Mouse (Mus musculus) CH12.LX (cell line): ENCODE measurements around the gene Htra1. TPM values are rescaled to one million over a fixed set of nuclear protein-coding genes. Genes with fewer than 3 reads are reported as not detected.

Source experiments
- DNase-seq: peaks from one replicate; pipeline ENCODE4 v3.0.0-alpha.2; 2013; ENCODE audit errors: extremely low read depth
- H3K27ac ChIP-seq: 2 replicates; pipeline ENCODE4 v1.5.1; 2012; ENCODE audit warnings: low read depth, mild to moderate bottlenecking, control low read depth, moderate library complexity; ENCODE audit not compliant: insufficient read depth
- H3K27me3 ChIP-seq: replicated peaks from 2 replicates; pipeline ENCODE3; 2012; ENCODE audit warnings: inconsistent platforms
- H3K36me3 ChIP-seq, 2 experiments: replicated peaks in 1 of 2; 2 replicates each; pipeline versions ENCODE3 to v1.6.1; 2012; ENCODE audit warnings: inconsistent platforms in 1 of 2, low read length in 1 of 2, mild to moderate bottlenecking in 1 of 2, mixed read lengths in 1 of 2, moderate library complexity in 1 of 2; ENCODE audit not compliant: control insufficient read depth in 1 of 2, insufficient read depth in 1 of 2
- H3K4me1 ChIP-seq, 2 experiments: 2 replicates each; pipeline ENCODE4 v1.6.1; 2012; ENCODE audit warnings: inconsistent platforms in 1 of 2, moderate library complexity in 1 of 2; ENCODE audit not compliant: insufficient read depth in 2 of 2, control insufficient read depth in 1 of 2
- H3K4me2 ChIP-seq: 2 replicates; pipeline ENCODE4 v1.6.1; 2012; ENCODE audit warnings: low read depth, mild to moderate bottlenecking, control low read depth; ENCODE audit not compliant: poor library complexity, insufficient read depth, severe bottlenecking
- H3K4me3 ChIP-seq, 3 experiments: fragments of 150-350 bp in 1 of 3; sonication (generic) in 1 of 3; replicated peaks in 1 of 3; 2 replicates each; pipeline versions ENCODE3 to v1.5.1; 2011 to 2012; ENCODE audit warnings: low read depth in 2 of 3, low read length in 2 of 3, mild to moderate bottlenecking in 2 of 3, moderate library complexity in 2 of 3, control low read depth in 1 of 3, improper control_type of control experiment in 1 of 3, inconsistent platforms in 1 of 3, mixed read lengths in 1 of 3; ENCODE audit not compliant: poor library complexity in 1 of 3
- H3K79me2 ChIP-seq: replicated peaks from 2 replicates; pipeline ENCODE4 v1.6.1; 2012; ENCODE audit warnings: mild to moderate bottlenecking, moderate library complexity; ENCODE audit not compliant: control insufficient read depth, poor library complexity, insufficient read depth, severe bottlenecking; ENCODE audit errors: extremely low read depth
- H3K9ac ChIP-seq: 2 replicates; pipeline ENCODE4 v1.6.1; 2012; ENCODE audit warnings: low read depth, mild to moderate bottlenecking, control low read depth, moderate library complexity; ENCODE audit not compliant: insufficient read depth
- H3K9me3 ChIP-seq: replicated peaks from 2 replicates; pipeline ENCODE3; 2012; ENCODE audit warnings: low read length, inconsistent platforms, mixed read lengths
- CHD2 ChIP-seq: IDR thresholded peaks from 2 replicates; pipeline ENCODE4 v1.6.1; 2011; ENCODE audit warnings: low read length, improper control_type of control experiment
- CTCF ChIP-seq, 2 experiments: IDR thresholded peaks in 1 of 2; conservative IDR thresholded peaks in 1 of 2; 2 replicates each; pipeline ENCODE4 v1.5.1; 2011 to 2012; ENCODE audit warnings: low read depth in 2 of 2, low read length in 2 of 2, improper control_type of control experiment in 1 of 2, inconsistent platforms in 1 of 2, mild to moderate bottlenecking in 1 of 2, moderate library complexity in 1 of 2
- ELF1 ChIP-seq: IDR thresholded peaks from 2 replicates; pipeline ENCODE4 v1.6.1; 2014; ENCODE audit warnings: low read depth, mild to moderate bottlenecking, inconsistent platforms, low read length, improper control_type of control experiment
- ETS1 ChIP-seq: conservative IDR thresholded peaks from 2 replicates; pipeline ENCODE4 v1.6.1; 2012; ENCODE audit warnings: low read depth, mild to moderate bottlenecking, inconsistent platforms, low read length, improper control_type of control experiment, moderate library complexity
- HCFC1 ChIP-seq: IDR thresholded peaks from 2 replicates; pipeline ENCODE4 v1.6.1; 2012; ENCODE audit warnings: low read depth, mild to moderate bottlenecking, inconsistent platforms, low read length, improper control_type of control experiment
- JUN ChIP-seq: IDR thresholded peaks from 2 replicates; pipeline ENCODE4 v1.6.1; 2011; ENCODE audit warnings: low read depth, mild to moderate bottlenecking, low read length, improper control_type of control experiment, moderate library complexity; ENCODE audit not compliant: insufficient read depth
- JUND ChIP-seq: conservative IDR thresholded peaks from 2 replicates; pipeline ENCODE4 v1.6.1; 2011; ENCODE audit warnings: low read depth, low read length, improper control_type of control experiment
- KAT2A ChIP-seq: IDR thresholded peaks from 2 replicates; pipeline ENCODE4 v1.6.1; 2012; ENCODE audit warnings: low read length, improper control_type of control experiment, inconsistent platforms; ENCODE audit not compliant: insufficient replicate concordance
- MAFK ChIP-seq: IDR thresholded peaks from 2 replicates; pipeline ENCODE4 v1.6.1; 2011; ENCODE audit warnings: low read length, improper control_type of control experiment; ENCODE audit not compliant: insufficient replicate concordance
- MAX ChIP-seq: IDR thresholded peaks from 2 replicates; pipeline ENCODE4 v1.6.1; 2011; ENCODE audit warnings: low read length, improper control_type of control experiment
- MAZ ChIP-seq: IDR thresholded peaks from 2 replicates; pipeline ENCODE4 v1.6.1; 2012; ENCODE audit warnings: low read depth, mild to moderate bottlenecking, inconsistent platforms, low read length, improper control_type of control experiment, moderate library complexity
- MEF2A ChIP-seq: IDR thresholded peaks from 2 replicates; pipeline ENCODE4 v1.6.1; 2014; ENCODE audit warnings: low read depth, mild to moderate bottlenecking, inconsistent platforms, low read length, improper control_type of control experiment, borderline replicate concordance
- NELFE ChIP-seq: IDR thresholded peaks from 2 replicates; pipeline ENCODE4 v1.6.1; 2011; ENCODE audit warnings: low read depth, low read length, improper control_type of control experiment
- NRF1 ChIP-seq: IDR thresholded peaks from 2 replicates; pipeline ENCODE4 v1.6.1; 2014; ENCODE audit warnings: low read depth, mild to moderate bottlenecking, inconsistent platforms, low read length, improper control_type of control experiment, moderate library complexity
- PAX5 ChIP-seq: IDR thresholded peaks from 2 replicates; pipeline ENCODE4 v1.6.1; 2012; ENCODE audit warnings: low read length, inconsistent platforms, mixed read lengths
- POLR2A ChIP-seq: IDR thresholded peaks from 2 replicates; pipeline ENCODE4 v1.6.1; 2011; ENCODE audit warnings: low read depth, mild to moderate bottlenecking, improper control_type of control experiment, low read length
- RCOR1 ChIP-seq: conservative IDR thresholded peaks from 2 replicates; pipeline ENCODE4 v1.6.1; 2012; ENCODE audit warnings: low read depth, mild to moderate bottlenecking, inconsistent platforms, low read length, improper control_type of control experiment
- TCF12 ChIP-seq: IDR thresholded peaks from 2 replicates; pipeline ENCODE4 v1.6.1; 2014; ENCODE audit warnings: low read depth, mild to moderate bottlenecking, inconsistent platforms, low read length, improper control_type of control experiment
- UBTF ChIP-seq: IDR thresholded peaks from 2 replicates; pipeline ENCODE4 v1.6.1; 2012; ENCODE audit warnings: low read depth, mild to moderate bottlenecking, inconsistent platforms, low read length, improper control_type of control experiment, moderate library complexity
- USF1 ChIP-seq: IDR thresholded peaks from 2 replicates; pipeline ENCODE4 v1.6.1; 2014; ENCODE audit warnings: low read depth, mild to moderate bottlenecking, inconsistent platforms, low read length, improper control_type of control experiment
- ZKSCAN1 ChIP-seq: IDR thresholded peaks from 2 replicates; pipeline ENCODE4 v1.6.1; 2012; ENCODE audit warnings: low read depth, inconsistent platforms, low read length, improper control_type of control experiment, borderline replicate concordance
- dilution Hi-C: fragments of 300-500 bp; cut with MboI; formaldehyde crosslinking; loops from 2 replicates; pipeline ENCODE4 v1.14.3; 2020; ENCODE audit warnings: low sequenced_read_pairs; ENCODE audit not compliant: extremely low pct_unique_long_range_greater_than_20kb, extremely low pct_ligation_motif_present
- in situ Hi-C: fragments of 300-500 bp; cut with MboI; formaldehyde crosslinking; loops from 3 replicates; pipeline ENCODE4 v1.14.3; 2019; ENCODE audit warnings: low sequenced_read_pairs, low pct_ligation_motif_present, low pct_unique_long_range_greater_than_20kb, mixed read lengths
- polyA plus RNA-seq: library from polyadenylated mRNA; unstranded; fragments of >175 nt; gene quantifications from 2 replicates; pipeline ENCODE4 v1.2.1, GENCODE M21; 2012; ENCODE audit warnings: low read depth; ENCODE audit not compliant: insufficient read length
- total RNA-seq, 2 experiments: library from RNA; depleted of rRNA; stranded (reverse); fragments of 300-350 nt in 1 of 2; fragments of >200 nt in 1 of 2; gene quantifications; 2 replicates each; pipeline ENCODE4 v1.2.3; 2012 to 2014

Htra1 gene
- total RNA-seq (2012; rRNA removed) (not detected in 2 replicates), total RNA-seq (2014; rRNA removed) (not detected in 2 replicates), polyA plus RNA-seq (not detected in 2 replicates)

GRCm38 (mm10) chr7:130935793-130936471, at the start of gene Htra1:
Gene Htra1 (plus strand): TSS chr7:130936111.
- Histone ChIP-seq H3K36me3 (no peaks in the 10 kb centered on the region), H3K9me3 (peaks cover 4% of the 10 kb centered on the region), H3K79me2 (no peaks in the 10 kb centered on the region), H3K4me2 (no peak within 1 kb of the TSS)
- in situ Hi-C loops (no loop called here), dilution Hi-C loops (no loop called here)
- no peak for DNase-seq
- no peak for TF ChIP-seq HCFC1
- TF ChIP-seq UBTF: no peak
- TF ChIP-seq ZKSCAN1: no peak
- no peak for TF ChIP-seq CHD2
- no peak for TF ChIP-seq POLR2A
- TF ChIP-seq RCOR1: no peak
- TF ChIP-seq JUND: no peak
- no peak for TF ChIP-seq ETS1
- no peak for TF ChIP-seq MEF2A
- TF ChIP-seq CTCF (conservative IDR thresholded peaks at IDR 0.05 in 1 of 2, IDR thresholded peaks at IDR 0.05 in 1 of 2; ENCODE audit: low read depth in 2 of 2, low read length in 2 of 2): no peak
- TF ChIP-seq NRF1: no peak
- no peak for TF ChIP-seq KAT2A
- no peak for TF ChIP-seq ELF1
- TF ChIP-seq NELFE: no peak
- TF ChIP-seq, all 38 proteins: peak for 0
- Histone ChIP-seq H3K4me3 (no peak within 1 kb of the TSS), H3K9ac (no peak within 1 kb of the TSS), H3K4me1 (no peaks in the 10 kb centered on the region), H3K27ac (no peak within 1 kb of the TSS), H3K27me3 (peaks cover 72% of the 10 kb centered on the region)

DNA sequence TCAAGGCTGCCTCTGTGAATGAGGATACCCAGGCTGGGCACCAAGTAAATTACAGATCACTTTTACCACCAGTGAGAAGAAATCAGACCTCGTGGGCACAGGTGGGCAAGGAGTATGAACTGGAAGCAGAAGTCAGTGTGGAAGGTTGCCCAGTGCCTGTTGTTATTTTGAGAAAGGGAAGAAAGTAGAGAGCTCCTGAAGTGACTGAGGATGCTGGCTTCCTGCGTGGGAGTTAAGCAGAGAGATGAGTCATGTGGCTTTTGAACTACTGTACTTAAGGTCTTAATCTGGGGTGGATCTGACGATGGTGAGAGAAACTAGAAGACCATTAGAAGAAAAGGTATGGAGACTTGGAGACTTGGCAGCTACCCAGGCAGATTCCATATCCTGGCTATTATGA, 49.7 kb upstream of the Htra1 start:
- Histone ChIP-seq H3K4me1 (peaks cover 0 to 6% of the 10 kb centered on the region in 2 experiments; a peak in 1 of 4 replicates), H3K4me3 (no peak overlapping the region), H3K9me3 (no peaks in the 10 kb centered on the region), H3K9ac (no peak overlapping the region), H3K36me3 (no peaks in the 10 kb centered on the region), H3K27ac (no peak overlapping the region), H3K79me2 (no peaks in the 10 kb centered on the region), H3K4me2 (no peak overlapping the region), H3K27me3 (peaks cover 1% of the 10 kb centered on the region)
- TF ChIP-seq HCFC1 (no peak), NELFE (no peak), NRF1 (no peak), USF1 (no peak), PAX5 (no peak), TCF12 (no peak), RCOR1 (no peak), JUN (no peak), ELF1 (no peak), MAX (no peak), KAT2A (no peak), UBTF (no peak), ZKSCAN1 (no peak), MAFK (no peak), MAZ (no peak), JUND (no peak)
- in situ Hi-C loops: no loop called here
- dilution Hi-C loops: no loop called here
- no peak for DNase-seq
